Mouse (Mus musculus): ENCODE data around the gene Csnk1d.

DNA sequence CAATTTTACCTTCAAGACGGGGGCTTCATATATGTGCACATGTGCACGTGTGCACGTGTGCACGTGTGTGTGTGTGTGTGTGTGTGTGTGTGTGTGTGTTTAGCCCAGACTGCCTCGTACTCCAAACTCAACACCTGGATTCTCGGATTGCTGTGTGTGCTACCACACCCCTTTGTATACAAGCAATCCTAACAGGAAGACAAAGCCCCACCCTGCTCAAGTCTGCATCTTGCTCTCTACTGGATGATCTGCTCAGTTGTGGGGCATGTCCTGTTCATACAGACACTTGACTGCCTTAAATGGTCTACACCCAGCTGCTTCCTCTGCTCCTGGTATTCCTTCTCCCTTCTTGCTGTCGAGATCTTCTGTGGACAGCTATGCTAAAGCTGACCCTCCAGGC lies 45.9 kb downstream of the Csnk1d start:
- TF ChIP-seq POLR2A (IDR thresholded peaks at IDR 0.05; ENCODE audit: control insufficient read depth, extremely low read depth, insufficient read depth, low read length, poor library complexity) = no peak
- no peak for TF ChIP-seq CTCF (IDR thresholded peaks at IDR 0.05; ENCODE audit: borderline replicate concordance, control insufficient read depth, extremely low read depth, insufficient read depth, low read length, poor library complexity)

All from thymus, adult 2 months (tissue).